Mouse (Mus musculus): ENCODE data around the gene Dpp3. TPM values are rescaled to one million over a fixed set of nuclear protein-coding genes. Genes with fewer than 3 reads are reported as not detected.
"Not testable (repeated sequence)": the region's sequence is repeated elsewhere in the genome, so short reads cannot be mapped to it uniquely, and the experiment has no call there.

Gene Dpp3
- total and polyA plus RNA-seq, 2 experiments: 52.1 to 121 TPM

DNA sequence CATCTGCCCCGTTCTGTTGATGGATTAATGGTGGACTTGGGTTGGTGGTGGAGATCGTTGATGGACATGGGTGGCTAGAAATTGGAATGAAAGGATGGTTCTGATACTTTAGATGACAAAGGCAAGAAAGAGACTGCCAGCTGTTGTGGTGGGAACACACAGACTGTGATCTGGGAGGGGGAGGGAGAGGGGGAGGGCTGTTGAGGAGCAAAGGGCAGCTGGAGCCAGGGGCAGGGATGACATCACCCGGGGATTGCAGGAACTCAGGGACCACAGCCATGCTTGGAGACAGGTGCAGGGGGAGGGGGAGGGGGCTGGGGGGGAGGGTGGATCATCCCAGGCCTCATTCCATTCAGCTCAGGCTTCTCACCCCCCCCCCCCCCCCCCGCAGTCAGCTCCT is 51.8 kb downstream of the Dpp3 start:
- Histone ChIP-seq H3K27ac (replicated peaks; ENCODE audit: insufficient read depth, low read depth, low read length) (no peak overlapping the region), H3K9ac (ENCODE audit: low read depth, low read length) (no peak overlapping the region), H3K27me3 (ENCODE audit: control insufficient read depth, insufficient read depth, low read length) (no peaks in the 10 kb centered on the region), H3K4me3 (ENCODE audit: insufficient read depth, low read depth, low read length) (no peak overlapping the region), H3K36me3 (ENCODE audit: control insufficient read depth, insufficient read depth, low read length) (no peaks in the 10 kb centered on the region), H3K79me2 (ENCODE audit: control insufficient read depth, insufficient read depth, low read length) (peaks cover 4% of the 10 kb centered on the region), H3K4me1 (ENCODE audit: control insufficient read depth, insufficient read depth, low read length) (peaks cover 6% of the 10 kb centered on the region)
- no peak for DNase-seq (ENCODE audit: extremely low read depth, low read depth, low spot score)
- 51% methylated on average over 4 of the region's 4 CpGs for WGBS
- TF ChIP-seq POLR2A (IDR thresholded peaks at IDR 0.05; ENCODE audit: extremely low read depth, insufficient read depth, low read length) (no peak), CTCF (IDR thresholded peaks at IDR 0.05; ENCODE audit: low read depth, low read length) (no peak)

DNA sequence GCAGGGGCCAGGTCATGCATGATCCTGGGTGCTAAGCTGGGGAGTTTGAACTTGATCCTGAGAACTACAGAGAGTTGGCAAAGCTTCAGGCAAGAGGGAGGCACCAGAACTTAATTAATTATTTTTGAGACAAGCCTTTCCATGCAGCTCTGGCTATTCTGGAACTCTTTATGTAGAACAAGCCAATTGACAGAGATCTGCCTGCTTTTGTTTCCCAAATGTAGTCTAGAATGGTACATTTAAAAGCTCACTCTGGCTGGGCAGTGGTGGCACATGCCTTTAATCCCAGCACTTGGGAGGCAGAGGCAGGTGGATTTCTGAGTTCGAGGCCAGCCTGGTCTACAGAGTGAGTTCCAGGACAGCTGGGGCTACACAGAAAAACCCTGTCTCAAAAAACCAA is 53.5 kb downstream of the Dpp3 start:
- not testable (repeated sequence) for H3K4me3 ChIP-seq (ENCODE audit: insufficient read depth, low read depth, low read length); H3K27me3 ChIP-seq (ENCODE audit: control insufficient read depth, insufficient read depth, low read length); DNase-seq (ENCODE audit: extremely low read depth, low read depth, low spot score); H3K79me2 ChIP-seq (ENCODE audit: control insufficient read depth, insufficient read depth, low read length); H3K36me3 ChIP-seq (ENCODE audit: control insufficient read depth, insufficient read depth, low read length); H3K4me1 ChIP-seq (ENCODE audit: control insufficient read depth, insufficient read depth, low read length); H3K27ac ChIP-seq (replicated peaks; ENCODE audit: insufficient read depth, low read depth, low read length); H3K9ac ChIP-seq (ENCODE audit: low read depth, low read length)
- WGBS: 88% methylated on average over 1 of the region's 1 CpGs

DNA sequence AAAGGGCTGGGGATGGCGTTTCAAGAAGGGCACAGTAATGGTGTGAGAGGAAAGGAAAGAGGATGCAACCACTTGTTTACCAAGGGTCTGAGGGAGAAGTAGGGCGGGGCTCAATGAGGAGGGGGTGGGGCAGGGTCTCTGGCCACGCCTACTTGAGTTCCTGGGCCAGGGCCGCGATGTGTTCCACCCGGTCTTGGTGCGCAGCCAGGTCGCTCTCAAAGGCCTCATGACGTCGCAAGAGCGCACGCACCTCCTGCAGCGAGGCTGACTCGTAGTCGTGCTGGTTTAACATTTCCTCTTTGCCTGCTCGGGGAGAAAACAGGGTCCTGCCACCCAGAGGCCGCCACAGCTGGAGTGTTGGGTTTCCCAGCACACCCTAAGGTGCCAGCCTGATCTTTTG is 62.9 kb downstream of the Dpp3 start:
- no peak for DNase-seq (ENCODE audit: extremely low read depth, low read depth, low spot score)

DNA sequence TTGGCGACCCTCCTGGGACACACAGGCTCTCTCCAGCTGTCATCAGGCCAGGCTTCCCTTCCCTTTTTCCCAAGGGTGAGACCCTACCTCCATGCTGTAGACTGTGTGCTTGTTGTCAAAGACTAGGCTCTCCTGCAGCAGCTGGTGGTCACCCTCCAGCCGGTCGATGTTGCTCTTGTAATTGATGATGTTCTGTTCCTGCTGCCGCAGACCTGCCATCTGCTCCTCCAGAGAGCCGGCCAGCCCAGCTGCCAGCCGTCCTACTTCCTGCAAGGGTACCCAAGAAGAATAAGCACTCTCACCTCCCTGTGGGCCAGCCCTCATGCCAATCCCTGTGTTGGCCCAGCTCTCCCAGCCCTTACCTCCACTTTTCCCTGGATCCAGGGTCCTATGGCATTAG is 65.0 kb downstream of the Dpp3 start:
- H3K27ac ChIP-seq (replicated peaks; ENCODE audit: insufficient read depth, low read depth, low read length): no peak overlapping the region
- H3K36me3 ChIP-seq (ENCODE audit: control insufficient read depth, insufficient read depth, low read length): peaks cover 5% of the 10 kb centered on the region; the same call in 1 of the 2 replicates
- H3K4me3 ChIP-seq (ENCODE audit: insufficient read depth, low read depth, low read length): no peak overlapping the region
- H3K79me2 ChIP-seq (ENCODE audit: control insufficient read depth, insufficient read depth, low read length): no peaks in the 10 kb centered on the region
- H3K9ac ChIP-seq (ENCODE audit: low read depth, low read length): no peak overlapping the region
- WGBS: 84% methylated on average over 6 of the region's 6 CpGs
- DNase-seq (ENCODE audit: extremely low read depth, low read depth, low spot score): no peak
- H3K27me3 ChIP-seq (ENCODE audit: control insufficient read depth, insufficient read depth, low read length): 0 out of 2 replicates have a peak, but pooled peaks cover 2% of the 10 kb centered on the region
- TF ChIP-seq POLR2A (IDR thresholded peaks at IDR 0.05; ENCODE audit: extremely low read depth, insufficient read depth, low read length) (no peak), CTCF (IDR thresholded peaks at IDR 0.05; ENCODE audit: low read depth, low read length) (no peak)
- 0 out of 2 replicates have a peak, but pooled peaks cover 2% of the 10 kb centered on the region for H3K4me1 ChIP-seq (ENCODE audit: control insufficient read depth, insufficient read depth, low read length)

More for the DNA sequence above, 62.9 kb downstream of the Dpp3 start:
- H3K79me2 ChIP-seq (ENCODE audit: control insufficient read depth, insufficient read depth, low read length): no peaks in the 10 kb centered on the region
- no peak overlapping the region for H3K27ac ChIP-seq (replicated peaks; ENCODE audit: insufficient read depth, low read depth, low read length)
- 0 out of 2 replicates have a peak, but pooled peaks cover 2% of the 10 kb centered on the region for H3K27me3 ChIP-seq (ENCODE audit: control insufficient read depth, insufficient read depth, low read length)
- WGBS: 6% methylated on average over 17 of the region's 17 CpGs
- H3K9ac ChIP-seq (ENCODE audit: low read depth, low read length): no peak overlapping the region
- no peak overlapping the region for H3K4me3 ChIP-seq (ENCODE audit: insufficient read depth, low read depth, low read length)
- 0 out of 2 replicates have a peak, but pooled peaks cover 2% of the 10 kb centered on the region for H3K4me1 ChIP-seq (ENCODE audit: control insufficient read depth, insufficient read depth, low read length)
- 0 out of 2 replicates have a peak, but pooled peaks cover 1% of the 10 kb centered on the region for H3K36me3 ChIP-seq (ENCODE audit: control insufficient read depth, insufficient read depth, low read length)
- TF ChIP-seq CTCF (IDR thresholded peaks at IDR 0.05; ENCODE audit: low read depth, low read length): no peak
- no peak for TF ChIP-seq POLR2A (IDR thresholded peaks at IDR 0.05; ENCODE audit: extremely low read depth, insufficient read depth, low read length)

DNA sequence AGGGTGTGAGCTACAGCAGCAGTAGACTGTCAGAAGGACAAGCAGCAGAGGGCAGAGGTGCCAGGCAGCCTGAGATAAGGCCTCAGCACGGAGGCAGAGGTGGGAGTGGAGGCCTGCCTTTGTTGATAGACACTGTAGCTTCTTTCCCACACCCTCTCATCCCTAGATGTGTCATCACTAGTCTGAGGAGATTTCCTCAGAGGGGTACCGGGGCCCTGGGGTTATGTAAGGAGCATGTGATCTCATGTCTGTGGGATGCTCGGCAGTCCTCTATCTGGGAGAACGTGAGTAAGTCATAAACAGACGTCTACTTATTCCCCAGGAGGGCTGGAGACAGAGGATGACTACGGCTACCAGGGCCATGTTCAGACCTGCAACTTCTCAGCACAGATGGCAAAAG is 69.0 kb downstream of the Dpp3 start:
- no peaks in the 10 kb centered on the region for H3K27me3 ChIP-seq (ENCODE audit: control insufficient read depth, insufficient read depth, low read length)
- WGBS: 88% methylated on average over 6 of the region's 6 CpGs

More for the DNA sequence above, 69.0 kb downstream of the Dpp3 start:
- DNase-seq (ENCODE audit: extremely low read depth, low read depth, low spot score): no peak
- TF ChIP-seq CTCF (IDR thresholded peaks at IDR 0.05; ENCODE audit: low read depth, low read length): no peak
- TF ChIP-seq POLR2A (IDR thresholded peaks at IDR 0.05; ENCODE audit: extremely low read depth, insufficient read depth, low read length): no peak
- Histone ChIP-seq H3K4me3 (ENCODE audit: insufficient read depth, low read depth, low read length) (no peak overlapping the region), H3K4me1 (ENCODE audit: control insufficient read depth, insufficient read depth, low read length) (peaks cover 9% of the 10 kb centered on the region), H3K27ac (replicated peaks; ENCODE audit: insufficient read depth, low read depth, low read length) (no peak overlapping the region), H3K79me2 (ENCODE audit: control insufficient read depth, insufficient read depth, low read length) (no peaks in the 10 kb centered on the region), H3K36me3 (ENCODE audit: control insufficient read depth, insufficient read depth, low read length) (peaks cover 9% of the 10 kb centered on the region; the same call in 1 of the 2 replicates), H3K9ac (ENCODE audit: low read depth, low read length) (no peak overlapping the region)

Other genes starting within 250 kb of the Dpp3 start
- gene Gm960, start 229.6 kb downstream of the Dpp3 start, total RNA-seq (2014; rRNA removed): 0.09 and 0.40 TPM in 2 replicates
- 0.34 and 0.61 TPM in 2 replicates for gene Gm960, start 229.6 kb downstream of the Dpp3 start, polyA plus RNA-seq (2012; rRNA removed)
- 36.7 and 41.3 TPM in 2 replicates for gene Sptbn2, start 217.1 kb downstream of the Dpp3 start, total RNA-seq (2014; rRNA removed)
- gene Sptbn2, start 217.1 kb downstream of the Dpp3 start, polyA plus RNA-seq (2012; rRNA removed): 11.7 and 12.9 TPM in 2 replicates
- gene Rbm4b, start 171.8 kb downstream of the Dpp3 start, total RNA-seq (2014; rRNA removed): 19.9 and 20.3 TPM in 2 replicates
- gene Rbm4b, start 171.8 kb downstream of the Dpp3 start, polyA plus RNA-seq (2012; rRNA removed): 6.8 and 7.9 TPM in 2 replicates
- 58.4 and 67.7 TPM in 2 replicates for gene Rbm4, start 134.4 kb downstream of the Dpp3 start, total RNA-seq (2014; rRNA removed)
- gene Rbm4, start 134.4 kb downstream of the Dpp3 start, polyA plus RNA-seq (2012; rRNA removed): 25.7 and 32.8 TPM in 2 replicates
- gene Gm21992, start 116.7 kb downstream of the Dpp3 start, total RNA-seq (2014; rRNA removed): 4.8 and 9.9 TPM in 2 replicates
- 22.3 and 23.6 TPM in 2 replicates for gene Gm21992, start 116.7 kb downstream of the Dpp3 start, polyA plus RNA-seq (2012; rRNA removed)
- gene Rbm14, start 116.7 kb downstream of the Dpp3 start, total RNA-seq (2014; rRNA removed): 9.0 and 12.6 TPM in 2 replicates
- gene Rbm14, start 116.7 kb downstream of the Dpp3 start, polyA plus RNA-seq (2012; rRNA removed): 18.4 and 26.1 TPM in 2 replicates
- 146 and 174 TPM in 2 replicates for gene Ccs, start 89.0 kb downstream of the Dpp3 start, total RNA-seq (2014; rRNA removed)
- gene Ccs, start 89.0 kb downstream of the Dpp3 start, polyA plus RNA-seq (2012; rRNA removed): 245 and 254 TPM in 2 replicates
- gene Ccdc87, start 88.9 kb downstream of the Dpp3 start, total RNA-seq (2014; rRNA removed): not detected in 2 replicates
- not detected in 2 replicates for gene Ccdc87, start 88.9 kb downstream of the Dpp3 start, polyA plus RNA-seq (2012; rRNA removed)
- 44.1 and 55.0 TPM in 2 replicates for gene Ctsf, start 73.2 kb downstream of the Dpp3 start, total RNA-seq (2014; rRNA removed)
- gene Ctsf, start 73.2 kb downstream of the Dpp3 start, polyA plus RNA-seq (2012; rRNA removed): 69.4 and 88.9 TPM in 2 replicates
- gene Actn3, start 50.4 kb downstream of the Dpp3 start, total RNA-seq (2014; rRNA removed): 1.1 TPM in 1 of 2 replicates, not detected in the other
- 0.11 TPM in 1 of 2 replicates, not detected in the other for gene Actn3, start 50.4 kb downstream of the Dpp3 start, polyA plus RNA-seq (2012; rRNA removed)
- gene Zdhhc24, start 49.6 kb downstream of the Dpp3 start, total RNA-seq (2014; rRNA removed): 2.5 and 3.4 TPM in 2 replicates
- 4.8 and 7.7 TPM in 2 replicates for gene Zdhhc24, start 49.6 kb downstream of the Dpp3 start, polyA plus RNA-seq (2012; rRNA removed)
- gene Bbs1, start 21.7 kb downstream of the Dpp3 start, total RNA-seq (2014; rRNA removed): 0.65 and 0.87 TPM in 2 replicates
- 0.73 and 0.95 TPM in 2 replicates for gene Bbs1, start 21.7 kb downstream of the Dpp3 start, polyA plus RNA-seq (2012; rRNA removed)
- 1.0 and 3.4 TPM in 2 replicates for gene Peli3, start 14.8 kb upstream of the Dpp3 start, total RNA-seq (2014; rRNA removed)
- 1.4 and 2.6 TPM in 2 replicates for gene Peli3, start 14.8 kb upstream of the Dpp3 start, polyA plus RNA-seq (2012; rRNA removed)
- gene Mrpl11, start 33.9 kb upstream of the Dpp3 start, total RNA-seq (2014; rRNA removed): 40.0 and 46.4 TPM in 2 replicates
- gene Mrpl11, start 33.9 kb upstream of the Dpp3 start, polyA plus RNA-seq (2012; rRNA removed): 27.6 and 30.7 TPM in 2 replicates
- not detected in 2 replicates for gene Npas4, start 62.0 kb upstream of the Dpp3 start, total RNA-seq (2014; rRNA removed)
- not detected in 2 replicates for gene Npas4, start 62.0 kb upstream of the Dpp3 start, polyA plus RNA-seq (2012; rRNA removed)
- gene Slc29a2, start 95.6 kb upstream of the Dpp3 start, total RNA-seq (2014; rRNA removed): 0.28 and 0.34 TPM in 2 replicates
- 1.7 and 2.3 TPM in 2 replicates for gene Slc29a2, start 95.6 kb upstream of the Dpp3 start, polyA plus RNA-seq (2012; rRNA removed)
- gene B4gat1, start 110.5 kb upstream of the Dpp3 start, total RNA-seq (2014; rRNA removed): 11.8 and 13.2 TPM in 2 replicates
- gene B4gat1, start 110.5 kb upstream of the Dpp3 start, polyA plus RNA-seq (2012; rRNA removed): 20.1 and 20.4 TPM in 2 replicates
- 2.1 and 3.7 TPM in 2 replicates for gene AC124502.3, start 110.6 kb upstream of the Dpp3 start, total RNA-seq (2014; rRNA removed)
- 0.07 and 0.09 TPM in 2 replicates for gene AC124502.3, start 110.6 kb upstream of the Dpp3 start, polyA plus RNA-seq (2012; rRNA removed)
- gene Brms1, start 113.1 kb upstream of the Dpp3 start, total RNA-seq (2014; rRNA removed): 13.2 and 13.8 TPM in 2 replicates
- gene Brms1, start 113.1 kb upstream of the Dpp3 start, polyA plus RNA-seq (2012; rRNA removed): 22.6 TPM in 2 replicates
- gene Rin1, start 122.2 kb upstream of the Dpp3 start, total RNA-seq (2014; rRNA removed): 0.09 and 0.20 TPM in 2 replicates
- gene Rin1, start 122.2 kb upstream of the Dpp3 start, polyA plus RNA-seq (2012; rRNA removed): 0.40 and 0.78 TPM in 2 replicates
- 0.18 and 0.54 TPM in 2 replicates for gene Cd248, start 139.8 kb upstream of the Dpp3 start, total RNA-seq (2014; rRNA removed)
- gene Cd248, start 139.8 kb upstream of the Dpp3 start, polyA plus RNA-seq (2012; rRNA removed): 0.57 and 0.98 TPM in 2 replicates
- gene Tmem151a, start 157.2 kb upstream of the Dpp3 start, total RNA-seq (2014; rRNA removed): under 0.01 TPM in 2 replicates
- 0.24 and 0.26 TPM in 2 replicates for gene Tmem151a, start 157.2 kb upstream of the Dpp3 start, polyA plus RNA-seq (2012; rRNA removed)
- 79.3 and 85.7 TPM in 2 replicates for gene Yif1a, start 160.3 kb upstream of the Dpp3 start, total RNA-seq (2014; rRNA removed)
- 188 and 215 TPM in 2 replicates for gene Yif1a, start 160.3 kb upstream of the Dpp3 start, polyA plus RNA-seq (2012; rRNA removed)
- not detected in 2 replicates for gene Cnih2, start 170.2 kb upstream of the Dpp3 start, total RNA-seq (2014; rRNA removed)
- 0.12 and 0.19 TPM in 2 replicates for gene Cnih2, start 170.2 kb upstream of the Dpp3 start, polyA plus RNA-seq (2012; rRNA removed)
- gene Rab1b, start 178.8 kb upstream of the Dpp3 start, total RNA-seq (2014; rRNA removed): 82.1 and 98.7 TPM in 2 replicates
- 165 and 169 TPM in 2 replicates for gene Rab1b, start 178.8 kb upstream of the Dpp3 start, polyA plus RNA-seq (2012; rRNA removed)
- 2.4 and 4.6 TPM in 2 replicates for gene Klc2, start 190.3 kb upstream of the Dpp3 start, total RNA-seq (2014; rRNA removed)
- 8.7 and 12.3 TPM in 2 replicates for gene Klc2, start 190.3 kb upstream of the Dpp3 start, polyA plus RNA-seq (2012; rRNA removed)